Mouse (Mus musculus) heart, embryonic 11.5 days (tissue): ENCODE results near the gene Timm13. TPM values are rescaled to one million over a fixed set of nuclear protein-coding genes. Genes with fewer than 3 reads are reported as not detected.
A peak's percentile ranks its signal among the peaks of the same experiment; 100 is the strongest.

Experiments
- ATAC-seq: fragments of 200-750 bp; cut with Nextera tagmentation; replicated peaks from 2 replicates; pipeline ENCODE4 v1.8.0; 2017; ENCODE audit warnings: moderate library complexity; ENCODE audit not compliant: insufficient number of reproducible peaks, low FRiP score, low TSS enrichment
- H3K27ac ChIP-seq: fragments of 300-500 bp; sonication (generic); 2 replicates; pipeline ENCODE4 v1.5.1; 2014; ENCODE audit warnings: mild to moderate bottlenecking, low read depth, low read length
- H3K27me3 ChIP-seq: fragments of 300-500 bp; sonication (generic); 2 replicates; pipeline ENCODE4 v1.6.1; 2014; ENCODE audit warnings: mild to moderate bottlenecking, low read length, mixed read lengths; ENCODE audit not compliant: control insufficient read depth, insufficient read depth
- H3K36me3 ChIP-seq: fragments of 300-500 bp; sonication (generic); 2 replicates; pipeline ENCODE4 v1.6.1; 2014; ENCODE audit warnings: mild to moderate bottlenecking, low read length, moderate library complexity, mixed read lengths; ENCODE audit not compliant: control insufficient read depth, insufficient read depth
- H3K4me1 ChIP-seq: fragments of 300-500 bp; sonication (generic); 2 replicates; pipeline ENCODE4 v1.6.1; 2014; ENCODE audit warnings: low read length; ENCODE audit not compliant: control insufficient read depth, insufficient read depth
- H3K4me2 ChIP-seq: fragments of 300-500 bp; sonication (generic); 2 replicates; pipeline ENCODE4 v1.6.1; 2014; ENCODE audit warnings: mild to moderate bottlenecking, moderate library complexity
- H3K4me3 ChIP-seq: fragments of 300-500 bp; sonication (generic); 2 replicates; pipeline ENCODE4 v1.5.1; 2014; ENCODE audit warnings: low read depth, low read length
- H3K9ac ChIP-seq: fragments of 300-500 bp; sonication (generic); 2 replicates; pipeline ENCODE4 v1.6.1; 2014; ENCODE audit warnings: mild to moderate bottlenecking, low read depth, low read length, moderate library complexity
- H3K9me3 ChIP-seq: fragments of 300-500 bp; sonication (generic); replicated peaks from 2 replicates; pipeline ENCODE4 v1.6.1; 2016; ENCODE audit warnings: low read length; ENCODE audit not compliant: control insufficient read depth
- WGBS: fragments of 180-500 bp; shearing (Covaris S2); extraction: QIAGEN DNeasy Blood & Tissue Kit; methylation state at CpG from one replicate; pipeline ENCODE4 v1.1.7; 2014; ENCODE audit not compliant: insufficient replicate concordance; 5-methylcytosine and 5-hydroxymethylcytosine counted together
- polyA plus RNA-seq: library from polyadenylated mRNA; unstranded; fragments of >200 nt; fragmentation: Nextera tagmentation; extraction: Ambion mirVana; gene quantifications from 2 replicates; pipeline ENCODE4 v1.2.1, GENCODE M21; 2014

Gene Timm13
- polyA plus RNA-seq, 1 experiment from 2014 or later: 340 TPM

- no peak overlapping the region for H3K9ac ChIP-seq
- H3K4me1 ChIP-seq: peaks cover 12% of the 10 kb centered on the region
- no peaks in the 10 kb centered on the region for H3K27me3 ChIP-seq
- no peak for ATAC-seq
- no peak overlapping the region for H3K4me2 ChIP-seq
- no peak overlapping the region for H3K4me3 ChIP-seq
- no peaks in the 10 kb centered on the region for H3K9me3 ChIP-seq
- H3K36me3 ChIP-seq: peaks cover 3% of the 10 kb centered on the region
- WGBS: 83% methylated on average over 4 of the region's 4 CpGs
- H3K27ac ChIP-seq: no peak overlapping the region
Observed at GRCm38 (mm10) chr10:80915736-80916135, 15.0 kb upstream of the Timm13 start.

- peaks cover 5% of the 10 kb centered on the region for H3K36me3 ChIP-seq
- H3K9ac ChIP-seq: no peak overlapping the region
- no peak overlapping the region for H3K4me2 ChIP-seq
- no peak overlapping the region for H3K4me3 ChIP-seq
- H3K9me3 ChIP-seq: no peaks in the 10 kb centered on the region
- no peak for ATAC-seq
- H3K4me1 ChIP-seq: peaks cover 12% of the 10 kb centered on the region
- 78% methylated on average over 2 of the region's 2 CpGs for WGBS
- H3K27me3 ChIP-seq: no peaks in the 10 kb centered on the region
- no peak overlapping the region for H3K27ac ChIP-seq
Observed at GRCm38 (mm10) chr10:80915260-80915659, 14.5 kb upstream of the Timm13 start.

- peak overlapping the region; percentile 30; the same call in 1 of the 2 replicates for H3K9ac ChIP-seq
- no peak overlapping the region for H3K27ac ChIP-seq
- H3K9me3 ChIP-seq: no peaks in the 10 kb centered on the region
- WGBS: 81% methylated on average over 5 of the region's 5 CpGs
- H3K4me3 ChIP-seq: no peak overlapping the region
- no peak overlapping the region for H3K4me2 ChIP-seq
- peaks cover 8% of the 10 kb centered on the region for H3K36me3 ChIP-seq
- no peaks in the 10 kb centered on the region for H3K27me3 ChIP-seq
- no peak for ATAC-seq
- H3K4me1 ChIP-seq: peaks cover 12% of the 10 kb centered on the region
Observed at GRCm38 (mm10) chr10:80914253-80914656, 13.5 kb upstream of the Timm13 start.

GRCm38 (mm10) chr10:80913364-80914011, 12.7 kb upstream of the Timm13 start:
- Histone ChIP-seq H3K9me3 (no peaks in the 10 kb centered on the region), H3K4me1 (peaks cover 10% of the 10 kb centered on the region), H3K27me3 (no peaks in the 10 kb centered on the region), H3K36me3 (peaks cover 14% of the 10 kb centered on the region), H3K4me3 (no peak overlapping the region), H3K4me2 (no peak overlapping the region), H3K27ac (no peak overlapping the region), H3K9ac (peak overlapping the region; percentile 30; the same call in 1 of the 2 replicates)
- 86% methylated on average over 7 of the region's 8 CpGs for WGBS
- ATAC-seq: no peak

GRCm38 (mm10) chr10:80911891-80912290, 11.1 kb upstream of the Timm13 start:
- Histone ChIP-seq H3K27ac (no peak overlapping the region), H3K27me3 (no peaks in the 10 kb centered on the region), H3K9me3 (no peaks in the 10 kb centered on the region), H3K4me2 (no peak overlapping the region), H3K36me3 (peaks cover 18% of the 10 kb centered on the region), H3K4me1 (peaks cover 4% of the 10 kb centered on the region), H3K4me3 (no peak overlapping the region), H3K9ac (no peak overlapping the region)
- ATAC-seq: no peak

GRCm38 (mm10) chr10:80911354-80911753, 10.6 kb upstream of the Timm13 start:
- no peak overlapping the region for H3K4me3 ChIP-seq
- no peak overlapping the region for H3K4me2 ChIP-seq
- peaks cover 20% of the 10 kb centered on the region for H3K36me3 ChIP-seq
- H3K27me3 ChIP-seq: no peaks in the 10 kb centered on the region
- H3K4me1 ChIP-seq: peaks cover 4% of the 10 kb centered on the region
- H3K9ac ChIP-seq: no peak overlapping the region
- H3K9me3 ChIP-seq: no peaks in the 10 kb centered on the region
- 89% methylated on average over 4 of the region's 4 CpGs for WGBS
- ATAC-seq: no peak
- no peak overlapping the region for H3K27ac ChIP-seq

- no peak for ATAC-seq
- Histone ChIP-seq H3K27me3 (no peaks in the 10 kb centered on the region), H3K9ac (no peak overlapping the region), H3K4me1 (peaks cover 4% of the 10 kb centered on the region), H3K9me3 (no peaks in the 10 kb centered on the region), H3K4me2 (no peak overlapping the region), H3K4me3 (no peak overlapping the region), H3K36me3 (peaks cover 26% of the 10 kb centered on the region), H3K27ac (no peak overlapping the region)
- WGBS: 91% methylated on average over 22 of the region's 22 CpGs
Observed at GRCm38 (mm10) chr10:80909375-80910162, 8.8 kb upstream of the Timm13 start.

GRCm38 (mm10) chr10:80904709-80905108, 3.9 kb upstream of the Timm13 start:
- 87% methylated on average over 11 of the region's 11 CpGs for WGBS
- peaks cover 41% of the 10 kb centered on the region for H3K36me3 ChIP-seq
- no peak overlapping the region for H3K4me2 ChIP-seq
- no peaks in the 10 kb centered on the region for H3K9me3 ChIP-seq
- no peak overlapping the region for H3K27ac ChIP-seq
- no peak overlapping the region for H3K9ac ChIP-seq
- ATAC-seq: no peak
- peaks cover 3% of the 10 kb centered on the region for H3K4me1 ChIP-seq
- H3K27me3 ChIP-seq: no peaks in the 10 kb centered on the region
- H3K4me3 ChIP-seq: no peak overlapping the region
